Mouse (Mus musculus): Measurements from ENCODE around the gene Tmem256.
A peak's percentile ranks its signal among the peaks of the same experiment; 100 is the strongest.
"Not testable (repeated sequence)": the region's sequence is repeated elsewhere in the genome, so short reads cannot be mapped to it uniquely, and the experiment has no call there.

Gene Tmem256

DNA sequence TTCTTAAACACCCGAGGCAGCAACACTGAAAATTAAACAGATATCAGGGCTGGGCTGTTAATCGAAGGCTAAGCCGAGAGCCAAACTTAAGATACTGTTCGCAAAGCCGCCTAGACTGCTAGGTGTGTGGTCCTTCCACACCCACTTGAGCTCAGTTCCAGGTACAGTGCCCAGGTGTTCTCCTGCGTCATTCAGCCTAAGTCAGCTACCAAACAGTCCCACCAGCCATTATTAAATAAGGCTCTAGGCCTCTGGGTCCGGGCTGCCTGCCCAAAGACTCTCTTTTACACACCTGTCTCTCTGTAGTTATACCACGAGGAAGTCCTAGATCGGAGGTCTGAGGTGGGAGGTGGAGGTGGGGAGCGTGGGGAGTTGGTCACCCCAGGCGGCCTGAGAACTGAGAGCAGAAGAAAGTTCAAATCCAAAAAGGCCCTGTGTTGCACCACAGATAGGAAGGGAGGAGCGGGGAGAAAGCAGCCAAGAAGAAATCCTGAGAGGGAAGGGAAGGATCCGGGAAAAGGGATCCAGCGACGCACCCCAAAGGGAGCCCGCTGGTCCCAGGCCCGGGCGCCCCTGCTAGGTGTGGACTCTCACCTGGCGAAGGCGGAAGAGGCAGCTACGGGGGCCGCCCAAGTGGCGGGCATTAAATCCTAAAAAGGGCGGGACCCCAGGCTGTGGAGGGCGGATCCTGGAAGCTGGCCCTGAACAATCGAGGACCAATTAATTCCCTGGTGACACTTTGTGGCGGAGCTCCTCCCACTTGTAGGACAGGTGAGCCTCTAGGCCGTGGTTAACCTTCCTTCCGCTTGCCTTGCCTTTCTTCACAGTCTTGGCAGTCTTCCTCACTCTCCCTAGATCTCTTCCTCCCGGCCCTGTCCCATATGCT, 20.0 kb downstream of the Tmem256 start, which contains the start of gene Tnk1:
TSS of gene Tnk1 (minus strand) at position 618 of the 886 bp plus-strand sequence.
- no peak for DNase-seq

DNA sequence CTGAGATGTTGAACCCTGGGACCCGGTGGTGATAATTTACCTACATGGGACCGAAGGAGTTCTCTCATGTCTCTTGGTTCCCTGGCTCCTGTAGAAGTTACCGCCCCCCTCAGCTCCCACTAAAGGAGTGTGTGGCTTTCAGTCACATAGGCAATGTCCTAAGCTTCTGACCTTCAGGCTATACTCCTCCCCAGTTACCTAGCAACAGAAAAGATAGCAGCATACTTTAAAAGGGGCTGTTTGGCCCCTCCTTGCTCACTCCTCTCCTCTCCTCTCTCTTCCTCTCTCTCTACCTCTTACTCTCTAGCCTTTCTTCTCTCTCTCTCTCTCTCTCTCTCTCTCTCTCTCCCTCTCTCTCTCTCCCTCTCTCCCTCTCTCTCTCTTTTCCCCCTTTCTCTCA, 25.4 kb downstream of the Tmem256 start:
- DNase-seq, result not testable (repeated sequence)

DNA sequence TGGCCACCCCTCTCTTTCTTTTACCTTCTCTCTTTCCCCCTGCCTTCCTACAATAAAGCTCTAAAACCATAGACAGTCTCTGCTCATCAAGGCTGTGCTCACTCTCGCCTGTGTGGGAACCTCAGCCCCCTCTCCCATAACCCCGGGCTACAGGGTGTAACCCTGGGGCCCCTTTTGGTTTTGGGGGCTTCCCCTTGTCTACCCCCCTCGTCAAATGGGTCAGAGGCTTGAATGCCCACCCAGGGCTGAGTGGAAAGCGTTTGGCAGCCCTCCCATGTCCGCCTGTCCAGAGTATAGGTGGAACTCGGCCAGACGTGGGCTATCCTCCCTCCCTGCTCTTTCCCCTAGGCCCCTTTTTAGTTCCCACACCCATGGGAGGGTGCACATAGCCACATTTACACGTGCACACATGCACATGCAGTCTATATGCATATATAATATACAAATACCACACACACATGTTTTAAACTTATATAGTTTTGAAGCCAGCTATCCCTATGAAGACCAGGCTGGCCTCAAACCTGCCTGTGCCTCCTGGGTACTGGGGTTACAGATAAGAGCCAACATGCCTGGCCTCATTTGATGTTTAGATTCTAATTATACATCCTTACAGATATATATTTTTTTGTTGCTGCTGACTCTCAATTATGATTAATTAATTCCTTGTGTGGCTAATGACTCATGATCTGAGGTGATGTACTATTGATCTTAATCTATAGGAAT, 26.0 kb downstream of the Tmem256 start:
- DNase-seq, result no peak

DNA sequence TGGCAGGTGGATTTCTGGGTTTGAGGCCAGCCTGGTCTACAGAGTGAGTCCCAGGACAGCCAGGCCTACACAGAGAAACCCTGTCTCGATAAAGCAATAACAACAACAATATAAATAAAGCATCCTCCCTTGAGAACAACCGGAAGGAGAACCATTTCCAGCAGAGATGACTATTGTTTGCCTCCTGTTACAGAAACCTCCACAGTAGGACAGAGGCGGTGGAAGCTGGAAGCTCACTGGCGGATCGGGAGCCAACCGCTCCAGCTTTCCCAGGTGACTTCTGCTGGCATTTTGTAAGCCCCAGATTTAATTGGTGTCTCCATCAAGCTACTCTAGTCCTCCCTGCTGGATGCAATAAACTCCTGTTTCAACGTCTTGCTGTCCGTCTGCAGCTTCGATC, 27.2 kb downstream of the Tmem256 start:
- no peak for DNase-seq

DNA sequence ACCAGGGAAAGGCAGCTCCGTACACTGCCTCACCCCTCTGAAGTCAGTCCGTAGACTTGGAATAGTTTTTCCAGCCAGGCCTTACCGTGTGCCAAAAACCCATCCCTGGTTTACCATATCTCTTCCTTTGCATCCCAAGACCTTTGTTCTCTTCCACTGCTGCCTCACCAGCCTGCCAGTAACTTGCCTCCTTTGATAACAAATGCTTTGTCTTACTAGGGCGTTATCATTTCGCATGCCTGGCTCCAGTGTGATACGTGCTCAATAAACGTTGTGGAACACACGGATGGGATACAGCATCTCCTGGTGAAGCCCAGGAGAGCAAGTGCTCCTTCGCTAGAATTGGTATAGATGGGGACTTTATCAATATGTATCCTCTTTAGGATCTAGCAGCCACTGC, 29.0 kb downstream of the Tmem256 start:
- no peak for DNase-seq

DNA sequence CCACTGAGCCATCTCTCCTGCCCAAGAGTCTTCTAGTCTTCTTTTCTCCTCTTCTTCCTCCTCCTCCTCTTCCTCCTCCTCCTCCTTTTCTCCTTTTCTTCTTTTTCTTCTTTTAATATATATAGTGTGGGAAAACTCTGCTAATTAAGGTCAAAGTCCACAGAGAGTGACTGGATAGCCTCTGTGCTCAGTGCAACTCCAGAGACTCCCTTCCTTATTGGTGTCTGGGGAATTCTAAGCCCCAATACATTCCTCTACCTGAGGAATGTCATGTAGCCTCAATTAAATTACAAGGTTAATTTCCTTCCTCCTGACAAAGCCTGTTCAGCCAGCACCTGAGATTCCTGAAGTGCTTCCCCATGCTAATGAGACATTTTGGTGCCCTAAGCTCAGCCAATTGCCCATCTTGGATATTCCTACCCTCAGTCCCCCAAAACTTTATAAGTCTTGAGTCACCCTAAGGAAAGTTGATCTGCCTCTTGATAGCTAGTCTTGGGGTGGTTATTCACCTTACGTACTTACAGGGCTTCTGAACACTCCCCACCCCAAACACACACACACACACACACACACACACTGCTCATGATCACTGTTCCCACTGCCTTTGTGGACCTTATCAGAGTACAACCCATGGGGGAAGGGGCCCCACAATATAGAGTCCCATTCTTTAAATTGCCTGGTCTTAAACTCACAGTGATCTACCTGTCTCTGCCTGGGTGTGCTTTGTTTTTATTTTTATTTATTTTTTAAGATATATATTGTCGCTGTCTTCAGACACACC, 32.2 kb downstream of the Tmem256 start:
- no peak for DNase-seq

DNA sequence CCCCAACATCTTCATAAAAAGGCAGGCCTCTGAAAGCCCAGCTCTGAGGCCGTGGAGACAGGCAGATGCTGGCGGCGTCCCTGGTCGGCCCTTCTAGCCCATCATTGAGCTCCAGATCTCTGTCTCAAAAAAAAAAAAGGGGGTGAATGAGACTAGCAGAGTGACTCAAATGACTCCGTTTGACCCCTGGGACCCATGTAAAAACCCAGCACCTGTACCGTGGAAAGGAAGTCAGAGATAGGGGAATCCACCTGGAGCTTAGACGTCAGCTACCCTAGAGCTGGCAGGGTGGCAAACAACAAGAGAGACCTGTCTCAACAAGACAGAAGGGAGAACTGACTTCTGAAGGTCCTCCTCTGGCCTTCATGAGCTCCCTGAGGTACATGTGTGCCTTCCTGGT, 33.5 kb downstream of the Tmem256 start:
- DNase-seq, result no peak

DNA sequence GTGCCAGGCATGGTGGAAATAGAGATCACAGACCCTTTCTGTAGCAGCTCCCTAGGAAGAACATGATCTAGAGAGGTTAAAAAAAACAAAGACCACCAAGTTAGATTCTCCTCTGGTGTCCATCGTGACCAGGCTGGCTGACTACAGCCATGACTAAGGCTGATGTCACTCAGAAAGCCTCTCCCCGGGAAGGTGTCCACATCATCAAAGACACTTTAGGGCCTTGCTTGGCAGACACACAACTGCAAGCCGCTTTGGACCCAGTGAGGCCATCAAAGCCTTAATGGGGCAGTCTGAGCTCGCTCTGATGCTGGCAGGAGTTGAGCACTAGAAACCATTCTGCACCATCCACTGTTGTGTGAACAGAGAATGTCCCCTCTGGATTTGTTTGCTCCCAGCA, 34.1 kb downstream of the Tmem256 start:
- DNase-seq, result no peak

DNA sequence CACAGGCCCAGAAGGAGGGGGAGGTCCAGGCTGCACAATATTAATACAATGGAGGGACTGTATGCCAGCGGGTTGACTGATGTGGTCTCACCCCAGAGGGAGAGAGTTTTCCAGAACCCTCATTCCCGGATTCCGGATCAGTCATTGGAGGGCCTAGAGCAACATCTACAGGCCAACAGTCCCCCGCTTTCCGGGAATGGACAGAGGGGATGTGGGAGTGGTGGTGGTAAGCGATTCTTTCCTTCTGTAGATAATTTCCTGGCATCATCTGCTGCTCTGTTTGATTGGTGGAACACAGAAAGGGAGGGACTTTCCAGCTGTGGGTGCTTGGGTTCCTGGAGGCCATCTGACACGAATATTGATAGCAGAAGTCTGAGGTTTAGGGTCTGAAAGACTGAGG, 37.9 kb downstream of the Tmem256 start:
- DNase-seq, result peak; percentile 16

DNA sequence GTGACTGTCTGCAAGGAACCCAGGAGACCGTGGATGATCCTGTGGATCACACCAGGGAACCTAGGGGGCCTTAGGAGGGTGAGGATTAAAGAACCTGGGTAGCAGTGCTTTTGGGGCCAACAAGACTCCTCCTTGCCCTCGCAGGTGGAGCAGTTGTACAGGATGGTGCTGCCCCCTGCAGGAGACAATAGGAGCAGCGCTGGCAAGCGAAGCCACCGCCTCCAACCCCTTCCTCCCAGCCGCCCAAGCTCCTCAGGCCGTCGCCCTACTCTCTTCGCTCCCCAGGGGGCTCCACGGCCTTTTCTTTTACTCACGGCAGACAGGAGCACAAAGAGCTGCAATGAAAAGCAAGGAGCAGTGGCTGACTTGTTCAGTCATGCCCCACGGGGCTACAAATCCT, 38.6 kb downstream of the Tmem256 start:
- peak; percentile 95 for DNase-seq

DNA sequence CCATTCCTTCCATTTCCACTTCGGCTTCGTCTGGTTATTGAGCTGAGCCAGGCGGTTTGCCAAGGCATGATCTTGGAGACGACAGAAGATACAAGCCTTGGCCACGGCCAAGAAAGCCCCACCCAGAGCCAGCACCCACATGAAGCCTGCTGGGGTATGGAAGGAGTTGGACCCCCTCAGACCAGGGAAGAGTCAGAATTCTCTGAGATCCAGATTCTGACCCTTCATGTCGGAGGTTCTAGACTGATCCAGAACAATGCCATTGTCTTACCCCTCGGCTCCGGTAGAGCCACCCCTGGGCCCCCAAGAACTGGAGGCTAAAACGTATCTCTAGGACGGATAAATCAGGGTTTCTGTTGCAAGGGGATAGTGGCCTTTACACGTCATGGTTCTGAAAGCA, 39.6 kb downstream of the Tmem256 start, which contains the start of gene Tmem95:
TSS of gene Tmem95 (minus strand) at position 141 of the 400 bp plus-strand sequence.
- DNase-seq, result no peak

DNA sequence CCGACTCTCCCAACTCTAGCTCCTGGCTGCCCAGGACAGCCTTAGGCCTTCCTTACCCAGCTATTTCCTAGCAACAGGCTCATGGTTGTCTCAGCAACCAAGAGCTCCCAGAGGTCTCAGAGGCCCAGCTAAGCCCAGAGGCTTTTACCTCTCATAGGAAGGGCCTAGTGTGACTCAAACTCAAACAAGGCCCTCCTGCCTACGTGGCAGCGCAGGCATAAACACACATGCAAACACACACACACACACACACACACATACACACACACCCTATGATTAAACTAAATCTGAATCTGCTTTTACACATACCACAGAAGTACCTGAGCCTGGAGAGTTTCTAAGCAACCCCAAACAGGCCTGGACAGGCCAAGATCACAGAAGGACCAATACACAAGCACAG, 40.1 kb downstream of the Tmem256 start:
- no peak for DNase-seq

DNA sequence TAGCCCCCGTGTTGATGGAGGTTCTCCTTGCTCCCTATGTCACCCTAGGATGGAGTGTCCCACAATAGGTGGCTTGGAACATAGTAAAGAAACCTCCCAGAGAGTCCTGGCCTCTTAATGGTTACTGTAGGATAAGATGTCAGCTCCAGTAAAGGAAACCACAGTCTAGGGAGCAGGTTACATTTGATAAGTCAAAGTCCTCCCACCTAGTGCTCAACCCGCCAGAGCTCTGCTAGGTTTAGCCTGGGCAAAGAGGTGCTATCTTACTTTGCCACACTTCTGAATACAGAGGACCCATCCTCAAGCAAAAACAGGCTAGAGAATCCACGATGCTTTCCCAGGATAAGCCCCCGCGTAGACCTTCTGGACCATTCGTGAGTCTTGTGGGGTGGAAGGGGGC, 40.6 kb downstream of the Tmem256 start:
- no peak for DNase-seq

DNA sequence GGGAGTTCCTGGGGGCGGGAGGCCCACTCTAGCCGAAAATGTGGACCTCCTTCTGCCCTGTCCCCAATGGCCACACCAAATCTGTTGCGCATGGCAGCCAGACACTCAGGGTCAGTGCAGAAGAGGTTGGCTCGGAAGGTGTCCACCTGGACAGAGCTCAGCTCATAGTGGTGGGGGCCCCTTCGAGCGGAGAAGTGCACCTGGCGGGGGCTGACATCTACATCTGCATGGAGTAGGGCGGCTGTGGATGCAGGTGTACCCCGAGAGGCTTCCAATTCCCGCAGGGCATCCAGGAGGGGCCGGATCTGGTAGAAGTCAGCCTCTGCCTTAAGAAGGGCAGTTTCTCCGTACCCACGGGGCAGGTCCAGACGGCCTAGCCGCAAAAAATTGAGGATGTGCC, 41.4 kb downstream of the Tmem256 start:
- no peak for DNase-seq

DNA sequence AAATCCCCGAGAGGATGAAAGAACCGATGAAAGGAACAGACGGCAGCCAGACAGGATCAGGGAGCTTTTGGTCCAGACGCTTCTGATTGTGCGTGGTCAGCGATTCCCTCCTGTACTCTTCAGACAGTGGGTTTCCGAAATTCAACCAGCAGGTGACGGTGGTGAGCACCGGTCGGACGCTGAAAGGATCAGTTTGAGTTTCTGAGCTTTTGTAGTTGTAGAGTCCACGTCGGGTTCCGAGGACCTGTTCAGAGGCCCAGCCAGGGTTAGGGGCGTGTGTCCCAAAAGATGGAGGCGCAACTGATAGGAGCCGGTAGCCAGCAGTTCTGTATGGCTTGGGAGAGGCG, 42.2 kb downstream of the Tmem256 start:
- DNase-seq, result peak; percentile 69

DNA sequence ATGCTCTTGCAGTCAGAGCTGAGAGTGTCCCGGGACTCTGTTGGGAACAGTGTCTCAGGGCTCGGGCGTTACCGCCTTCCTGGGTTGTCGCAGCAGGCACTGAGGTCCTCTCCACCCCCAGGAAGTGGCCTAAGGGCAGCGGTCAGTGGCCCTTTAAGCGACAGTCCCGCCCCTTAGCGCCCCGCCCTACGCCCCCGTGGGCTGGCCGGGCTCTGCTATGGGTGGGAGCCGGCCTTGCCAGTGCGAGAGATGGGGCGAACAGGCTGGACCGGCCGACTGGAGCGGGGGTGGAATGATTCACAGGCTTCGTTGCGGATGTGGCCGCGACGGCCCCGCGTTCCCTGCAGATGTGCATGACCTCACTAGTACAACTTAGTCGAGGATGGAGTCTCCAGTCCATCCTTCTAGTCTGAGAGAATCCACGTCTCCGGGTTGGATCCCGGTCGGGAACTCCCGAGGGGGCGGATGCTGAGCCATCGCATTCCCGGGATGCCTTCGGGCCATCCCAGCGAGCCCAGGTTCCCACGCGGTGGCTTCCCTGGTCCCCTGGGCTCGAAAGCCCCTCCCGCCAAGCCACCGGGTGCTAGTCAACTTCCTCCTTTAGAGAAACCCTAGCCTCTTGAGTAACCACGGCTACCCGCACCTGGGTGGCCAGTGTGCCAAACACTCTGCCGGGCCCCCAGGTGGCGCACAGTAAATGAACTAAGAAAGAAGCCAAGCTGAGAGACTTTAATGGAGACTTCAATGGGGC, 42.7 kb downstream of the Tmem256 start, which contains the start of gene Kctd11:
TSS of gene Kctd11 (minus strand) at position 554 of the 751 bp plus-strand sequence.
- DNase-seq, result peak; percentile 81

DNA sequence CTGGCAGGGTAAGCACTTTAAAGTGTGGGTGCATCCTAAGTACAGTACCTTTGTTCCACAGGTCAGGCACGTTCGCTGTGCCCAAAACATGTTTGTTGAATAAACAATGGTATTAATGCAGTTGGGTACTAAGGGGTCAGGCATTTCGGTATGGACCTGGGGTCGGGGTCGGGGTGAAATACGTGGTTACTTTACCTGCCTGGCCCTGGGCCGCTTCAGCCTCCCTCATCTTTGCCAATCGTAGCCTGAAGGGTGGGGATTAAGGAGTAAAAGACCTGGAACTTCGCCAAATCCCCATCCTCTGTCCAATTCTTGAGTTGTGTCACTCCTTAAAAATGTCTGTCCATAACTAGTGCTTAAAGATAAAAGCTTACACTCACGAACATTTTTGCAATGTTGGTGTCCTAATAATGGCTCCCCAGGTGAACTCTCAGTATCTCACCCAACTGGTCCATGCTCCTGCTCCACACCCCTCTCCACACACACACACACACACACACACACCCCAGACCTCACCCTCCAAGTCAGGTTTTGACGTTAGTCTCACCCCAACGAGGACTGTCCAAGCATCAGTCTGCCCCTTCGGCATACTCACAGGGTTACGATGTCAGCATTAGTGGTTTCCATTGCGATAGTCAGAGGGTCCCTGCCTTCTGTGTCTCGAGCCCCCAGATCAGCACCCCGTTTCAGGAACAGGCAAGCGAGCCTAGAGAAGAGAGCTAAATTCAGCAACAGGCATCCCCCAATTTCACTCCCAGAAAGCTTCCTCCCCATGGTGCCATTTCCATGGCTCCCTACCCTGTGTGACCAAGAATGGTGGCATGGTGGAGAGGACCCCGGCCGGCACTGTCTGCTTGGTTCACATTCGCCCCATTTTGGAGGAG, 43.7 kb downstream of the Tmem256 start:
- DNase-seq, result no peak

DNA sequence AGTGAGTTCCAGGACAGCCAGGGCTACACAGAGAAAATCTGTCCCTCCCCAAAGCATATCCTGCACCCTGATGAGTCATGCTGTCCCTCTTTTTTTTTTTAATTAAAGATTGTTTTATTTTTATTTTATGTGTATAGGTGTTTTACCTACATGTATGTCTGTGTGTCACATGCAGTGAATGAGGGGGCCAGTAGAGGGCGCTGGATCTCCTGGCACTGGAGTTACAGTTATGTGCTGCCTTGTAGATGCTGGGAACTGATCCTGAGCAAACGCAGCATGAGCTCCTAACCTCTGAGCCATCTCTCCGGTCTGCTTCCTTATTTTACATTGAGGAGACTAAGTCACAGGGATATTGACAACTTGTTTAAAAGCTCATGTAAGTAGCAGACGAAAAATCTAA, 44.8 kb downstream of the Tmem256 start:
- peak; percentile 80 for DNase-seq

DNA sequence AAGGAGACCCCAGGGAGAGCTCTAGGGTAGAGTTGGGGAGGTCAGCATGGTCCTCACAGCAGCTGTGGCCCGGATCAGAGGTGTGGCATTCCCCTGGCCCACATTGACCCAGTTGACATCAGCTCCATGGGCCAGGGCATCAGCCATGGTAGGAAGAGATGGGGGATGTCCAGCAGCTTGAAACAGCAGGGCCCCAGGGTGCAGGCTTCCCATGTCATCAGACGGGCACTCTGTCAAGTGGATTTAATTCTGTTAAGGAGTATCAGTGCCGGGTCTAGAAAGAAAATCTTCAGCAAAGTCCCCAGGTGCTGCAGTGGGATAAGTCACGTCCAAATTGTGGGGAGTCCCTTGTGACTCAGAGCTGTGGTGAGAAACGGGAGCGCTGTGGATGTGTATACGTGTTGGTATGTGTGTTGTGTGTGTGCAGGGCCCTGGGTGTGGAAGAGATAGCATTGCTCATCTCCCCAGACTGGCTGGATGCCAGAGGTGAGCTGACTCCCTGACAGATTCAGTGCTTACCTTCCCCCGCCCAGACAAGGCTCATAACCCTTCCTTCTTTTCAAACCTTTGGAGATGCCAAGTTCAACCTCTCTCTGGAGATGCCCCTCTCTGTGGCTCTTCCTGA, 45.3 kb downstream of the Tmem256 start:
- no peak for DNase-seq

DNA sequence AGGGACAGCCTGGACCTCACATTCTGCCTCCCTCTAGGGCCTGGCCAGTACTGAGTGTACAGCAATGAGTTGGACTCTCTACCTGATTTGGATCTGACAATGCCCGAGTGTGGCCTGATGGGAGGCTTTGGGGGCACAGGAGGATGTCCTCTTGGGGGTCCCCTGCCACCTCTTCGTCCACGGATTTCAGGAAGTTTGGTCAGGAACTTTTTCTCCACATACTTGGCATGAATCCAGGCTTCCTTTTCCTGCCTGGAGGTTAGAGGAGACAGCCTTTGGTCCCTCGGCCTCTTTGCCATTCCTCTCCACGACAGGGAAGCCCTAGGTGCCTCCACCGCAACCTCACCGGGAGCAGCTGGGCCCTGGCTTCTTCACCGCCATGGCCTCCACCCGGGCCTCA, 45.9 kb downstream of the Tmem256 start:
- no peak for DNase-seq

DNA sequence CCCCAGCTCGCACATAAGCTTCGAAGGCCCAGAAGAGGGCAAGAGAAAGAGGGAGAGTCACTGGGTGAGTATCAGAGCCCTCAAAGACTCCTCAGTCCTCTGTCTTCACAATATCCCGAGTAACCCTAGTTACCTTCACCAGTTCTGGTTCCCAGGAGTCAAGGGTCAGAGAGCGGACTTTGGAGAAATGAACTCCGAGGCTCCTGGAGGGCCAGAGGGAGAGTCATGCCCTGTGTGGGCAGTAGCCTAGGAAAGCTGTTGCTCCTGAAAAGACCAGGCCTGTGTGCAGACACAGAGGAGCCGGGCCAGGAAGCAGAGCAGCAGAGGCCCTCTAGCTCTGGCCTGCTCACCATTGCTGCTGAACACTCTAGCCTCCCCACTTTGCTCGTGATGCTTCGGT, 46.3 kb downstream of the Tmem256 start:
- DNase-seq, result no peak
